Mouse (Mus musculus): ENCODE results near the gene Nfia. TPM values are rescaled to one million over a fixed set of nuclear protein-coding genes. Genes with fewer than 3 reads are reported as not detected.

The Nfia gene
- polyA plus RNA-seq, 1 experiment from 2014 or later = 52.9 TPM

- Histone ChIP-seq H3K36me3 (ENCODE audit: control insufficient read depth, insufficient read depth, low read length) (no peaks in the 10 kb centered on the region), H3K9me3 (ENCODE audit: control insufficient read depth, low read length) (no peaks in the 10 kb centered on the region), H3K4me2 (ENCODE audit: low read depth, low read length) (peak overlapping the region; percentile 13; the same call in 1 of the 2 replicates), H3K4me1 (replicated peaks; ENCODE audit: control insufficient read depth, insufficient read depth, low read length) (peaks cover 31% of the 10 kb centered on the region), H3K4me3 (ENCODE audit: low read length) (no peak overlapping the region), H3K27me3 (ENCODE audit: control insufficient read depth, insufficient read depth, low read depth, low read length) (no peaks in the 10 kb centered on the region), H3K9ac (ENCODE audit: low read length) (no peak overlapping the region), H3K27ac (ENCODE audit: low read length) (peak overlapping the region; percentile 23)
- ATAC-seq (ENCODE audit: low read depth) = no peak
- 61% methylated on average over 24 of the region's 24 CpGs for WGBS
These were observed 330.2 kb downstream of the Nfia start for GRCm38 (mm10) chr4:98102625-98103336.

- no peaks in the 10 kb centered on the region for H3K9me3 ChIP-seq (ENCODE audit: control insufficient read depth, low read length)
- H3K27ac ChIP-seq (ENCODE audit: low read length) = no peak overlapping the region
- H3K27me3 ChIP-seq (ENCODE audit: control insufficient read depth, insufficient read depth, low read depth, low read length) = no peaks in the 10 kb centered on the region
- no peak for ATAC-seq (ENCODE audit: low read depth)
- 70% methylated on average over 2 of the region's 2 CpGs for WGBS
- H3K4me1 ChIP-seq (replicated peaks; ENCODE audit: control insufficient read depth, insufficient read depth, low read length) = peaks cover 33% of the 10 kb centered on the region
- H3K36me3 ChIP-seq (ENCODE audit: control insufficient read depth, insufficient read depth, low read length) = no peaks in the 10 kb centered on the region
- no peak overlapping the region for H3K4me3 ChIP-seq (ENCODE audit: low read length)
- no peak overlapping the region for H3K4me2 ChIP-seq (ENCODE audit: low read depth, low read length)
- H3K9ac ChIP-seq (ENCODE audit: low read length) = no peak overlapping the region
These were observed 330.8 kb downstream of the Nfia start for GRCm38 (mm10) chr4:98103337-98103666.

- peaks cover 37% of the 10 kb centered on the region for H3K4me1 ChIP-seq (replicated peaks; ENCODE audit: control insufficient read depth, insufficient read depth, low read length)
- H3K27ac ChIP-seq (ENCODE audit: low read length) = no peak overlapping the region
- no peaks in the 10 kb centered on the region for H3K27me3 ChIP-seq (ENCODE audit: control insufficient read depth, insufficient read depth, low read depth, low read length)
- H3K4me2 ChIP-seq (ENCODE audit: low read depth, low read length) = no peak overlapping the region
- H3K9me3 ChIP-seq (ENCODE audit: control insufficient read depth, low read length) = no peaks in the 10 kb centered on the region
- peak; percentile 34; the same call in 1 of the 2 replicates for ATAC-seq (ENCODE audit: low read depth)
- H3K9ac ChIP-seq (ENCODE audit: low read length) = no peak overlapping the region
- H3K4me3 ChIP-seq (ENCODE audit: low read length) = no peak overlapping the region
- H3K36me3 ChIP-seq (ENCODE audit: control insufficient read depth, insufficient read depth, low read length) = no peaks in the 10 kb centered on the region
- 82% methylated on average over 8 of the region's 8 CpGs for WGBS
These were observed 331.6 kb downstream of the Nfia start for GRCm38 (mm10) chr4:98104161-98104560.

- H3K9me3 ChIP-seq (ENCODE audit: control insufficient read depth, low read length) = no peaks in the 10 kb centered on the region
- no peak for ATAC-seq (ENCODE audit: low read depth)
- H3K4me3 ChIP-seq (ENCODE audit: low read length) = no peak overlapping the region
- 52% methylated on average over 9 of the region's 9 CpGs for WGBS
- no peak overlapping the region for H3K27ac ChIP-seq (ENCODE audit: low read length)
- H3K4me2 ChIP-seq (ENCODE audit: low read depth, low read length) = no peak overlapping the region
- H3K36me3 ChIP-seq (ENCODE audit: control insufficient read depth, insufficient read depth, low read length) = no peaks in the 10 kb centered on the region
- peaks cover 39% of the 10 kb centered on the region for H3K4me1 ChIP-seq (replicated peaks; ENCODE audit: control insufficient read depth, insufficient read depth, low read length)
- H3K9ac ChIP-seq (ENCODE audit: low read length) = no peak overlapping the region
- H3K27me3 ChIP-seq (ENCODE audit: control insufficient read depth, insufficient read depth, low read depth, low read length) = no peaks in the 10 kb centered on the region
These were observed 332.6 kb downstream of the Nfia start for GRCm38 (mm10) chr4:98104911-98105702.

- no peak overlapping the region for H3K4me2 ChIP-seq (ENCODE audit: low read depth, low read length)
- 52% methylated on average over 6 of the region's 6 CpGs for WGBS
- no peak for ATAC-seq (ENCODE audit: low read depth)
These were observed 333.4 kb downstream of the Nfia start for GRCm38 (mm10) chr4:98105971-98106370.

GRCm38 (mm10) chr4:98106445-98107092, 334.0 kb downstream of the Nfia start:
- Histone ChIP-seq H3K4me2 (ENCODE audit: low read depth, low read length) (0 out of 2 replicates have a peak overlapping the region, but pooled peaks have one; percentile 5), H3K9ac (ENCODE audit: low read length) (no peak overlapping the region), H3K4me3 (ENCODE audit: low read length) (no peak overlapping the region), H3K9me3 (ENCODE audit: control insufficient read depth, low read length) (no peaks in the 10 kb centered on the region), H3K27ac (ENCODE audit: low read length) (no peak overlapping the region), H3K4me1 (replicated peaks; ENCODE audit: control insufficient read depth, insufficient read depth, low read length) (peaks cover 39% of the 10 kb centered on the region), H3K27me3 (ENCODE audit: control insufficient read depth, insufficient read depth, low read depth, low read length) (no peaks in the 10 kb centered on the region), H3K36me3 (ENCODE audit: control insufficient read depth, insufficient read depth, low read length) (0 out of 2 replicates have a peak, but pooled peaks cover 2% of the 10 kb centered on the region)
- ATAC-seq (ENCODE audit: low read depth) = no peak
- WGBS = 36% methylated on average over 14 of the region's 14 CpGs

More at GRCm38 (mm10) chr4:98105971-98106370, 333.4 kb downstream of the Nfia start:
- H3K4me1 ChIP-seq (replicated peaks; ENCODE audit: control insufficient read depth, insufficient read depth, low read length) = peaks cover 39% of the 10 kb centered on the region
- no peak overlapping the region for H3K4me3 ChIP-seq (ENCODE audit: low read length)
- H3K9me3 ChIP-seq (ENCODE audit: control insufficient read depth, low read length) = no peaks in the 10 kb centered on the region
- H3K36me3 ChIP-seq (ENCODE audit: control insufficient read depth, insufficient read depth, low read length) = no peaks in the 10 kb centered on the region
- no peaks in the 10 kb centered on the region for H3K27me3 ChIP-seq (ENCODE audit: control insufficient read depth, insufficient read depth, low read depth, low read length)
- H3K27ac ChIP-seq (ENCODE audit: low read length) = no peak overlapping the region
- no peak overlapping the region for H3K9ac ChIP-seq (ENCODE audit: low read length)

- Histone ChIP-seq H3K4me2 (ENCODE audit: low read depth, low read length) (no peak overlapping the region), H3K4me1 (replicated peaks; ENCODE audit: control insufficient read depth, insufficient read depth, low read length) (peaks cover 39% of the 10 kb centered on the region), H3K4me3 (ENCODE audit: low read length) (no peak overlapping the region), H3K27me3 (ENCODE audit: control insufficient read depth, insufficient read depth, low read depth, low read length) (no peaks in the 10 kb centered on the region), H3K9ac (ENCODE audit: low read length) (no peak overlapping the region), H3K27ac (ENCODE audit: low read length) (peak overlapping the region; percentile 11), H3K36me3 (ENCODE audit: control insufficient read depth, insufficient read depth, low read length) (0 out of 2 replicates have a peak, but pooled peaks cover 2% of the 10 kb centered on the region), H3K9me3 (ENCODE audit: control insufficient read depth, low read length) (no peaks in the 10 kb centered on the region)
- no peak for ATAC-seq (ENCODE audit: low read depth)
- 16% methylated on average over 4 of the region's 4 CpGs for WGBS
These were observed 334.5 kb downstream of the Nfia start for GRCm38 (mm10) chr4:98107093-98107453.

GRCm38 (mm10) chr4:98107936-98108675, 335.6 kb downstream of the Nfia start:
- peak overlapping the region; percentile 77 for H3K27ac ChIP-seq (ENCODE audit: low read length)
- peak overlapping the region; percentile 28 for H3K4me2 ChIP-seq (ENCODE audit: low read depth, low read length)
- WGBS = 13% methylated on average over 9 of the region's 9 CpGs
- ATAC-seq (ENCODE audit: low read depth) = no peak
- peaks cover 39% of the 10 kb centered on the region for H3K4me1 ChIP-seq (replicated peaks; ENCODE audit: control insufficient read depth, insufficient read depth, low read length)
- no peaks in the 10 kb centered on the region for H3K9me3 ChIP-seq (ENCODE audit: control insufficient read depth, low read length)
- no peak overlapping the region for H3K9ac ChIP-seq (ENCODE audit: low read length)
- no peaks in the 10 kb centered on the region for H3K27me3 ChIP-seq (ENCODE audit: control insufficient read depth, insufficient read depth, low read depth, low read length)
- no peak overlapping the region for H3K4me3 ChIP-seq (ENCODE audit: low read length)
- H3K36me3 ChIP-seq (ENCODE audit: control insufficient read depth, insufficient read depth, low read length) = 0 out of 2 replicates have a peak, but pooled peaks cover 2% of the 10 kb centered on the region
